ENCODE assay signal across 8 mouse cellular contexts in genomic region chr9:64671341-64672319, GRCm38 (mm10).
DNase-seq lines count a peak whose midpoint lies in the region; ATAC-seq and TF ChIP-seq lines count a peak whose summit lies in the region.
"Not testable (repeated sequence)": the region's sequence is repeated elsewhere in the genome, so short reads cannot be mapped to it uniquely, and the experiment has no call there.

No protein-coding gene starts in this region.

- not testable (repeated sequence) for H3K79me2 ChIP-seq in myocyte (ENCODE audit: control insufficient read depth, insufficient read depth)

- not testable (repeated sequence) for H3K4me2 ChIP-seq in lung, embryonic 16.5 days (ENCODE audit: low read depth, low read length); stomach, postnatal 0 days (replicated peaks; ENCODE audit: low read depth)
- peak overlapping the region; percentile 24 for H3K4me2 ChIP-seq in myocyte (ENCODE audit: low read depth)

- not testable (repeated sequence) for H3K9ac ChIP-seq in lung, embryonic 16.5 days (ENCODE audit: low read length); stomach, postnatal 0 days (ENCODE audit: low read length)

- 36% methylated on average over 7 of the region's 11 CpGs for whole genome bisulfite sequencing in lung, embryonic 16.5 days
- WGBS in stomach, postnatal 0 days, result 44% methylated on average over 6 of the region's 11 CpGs

- H3K36me3 ChIP-seq in lung, embryonic 16.5 days (ENCODE audit: control insufficient read depth, insufficient read depth, low read length); myocyte (ENCODE audit: control insufficient read depth, insufficient read depth); stomach, postnatal 0 days (ENCODE audit: control insufficient read depth, insufficient read depth, low read length): not testable (repeated sequence)

- not testable (repeated sequence) for TF ChIP-seq CTCF in stomach, postnatal 0 days (IDR thresholded peaks at IDR 0.05; ENCODE audit: low read depth)

- H3ac ChIP-seq in myocyte (ENCODE audit: control insufficient read depth, insufficient read length), result not testable (repeated sequence)

- H3K4me3 ChIP-seq in lung, embryonic 16.5 days (ENCODE audit: low read length); myocyte; stomach, postnatal 0 days (ENCODE audit: low read depth, low read length): not testable (repeated sequence)

- TF ChIP-seq EP300 in stomach, postnatal 0 days (optimal IDR thresholded peaks at IDR 0.05), result not testable (repeated sequence)

- TF ChIP-seq POLR2A in myocyte (IDR thresholded peaks at IDR 0.05; ENCODE audit: insufficient read length, low read depth), result not testable (repeated sequence)

- not testable (repeated sequence) for H3K27me3 ChIP-seq in lung, embryonic 16.5 days (ENCODE audit: control insufficient read depth, insufficient read depth, low read depth, low read length); myocyte (ENCODE audit: control insufficient read depth, insufficient read depth, insufficient read length); stomach, postnatal 0 days (ENCODE audit: control insufficient read depth, insufficient read depth, low read length)

- H3K9me3 ChIP-seq in lung, embryonic 16.5 days (ENCODE audit: control insufficient read depth, low read length); stomach, postnatal 0 days (ENCODE audit: control insufficient read depth, low read length): not testable (repeated sequence)

- ATAC-seq in granulocyte monocyte progenitor cell, adult 5-6 weeks (replicated peaks; ENCODE audit: poor library complexity, severe bottlenecking), result peak; percentile 82
- ATAC-seq in lung, embryonic 16.5 days (ENCODE audit: low read depth), result peak; percentile 59; the same call in 1 of the 2 replicates
- peak; percentile 79 for ATAC-seq in stomach, postnatal 0 days (ENCODE audit: low FRiP score, low TSS enrichment)

- not testable (repeated sequence) for H3K4me1 ChIP-seq in lung, embryonic 16.5 days (replicated peaks; ENCODE audit: control insufficient read depth, insufficient read depth, low read length); stomach, postnatal 0 days (replicated peaks; ENCODE audit: control insufficient read depth, insufficient read depth)

- H3K27ac ChIP-seq in lung, embryonic 16.5 days (ENCODE audit: low read length); stomach, postnatal 0 days (replicated peaks): not testable (repeated sequence)

- peak; percentile 78 for DNase-seq in A20 (ENCODE audit: low read depth, low spot score)
- DNase-seq in R1 (ENCODE audit: low read depth, low spot score), result peak; percentile 67
- DNase-seq in embryo, embryonic 10 days (ENCODE audit: low spot score), result peak; percentile 25
- DNase-seq in kidney, postnatal 10 days, result peak; percentile 35
- peak; percentile 88 for DNase-seq in stomach, postnatal 0 days (ENCODE audit: low spot score)

Comparison
In these comparisons a context has a peak if more than half of its experiments do, and no peak if none do; other contexts are left out.
1. DNase-seq: peak in every context shown above with its lines; median percentile 88 in stomach, postnatal 0 days; 78 in A20; 67 in R1; 35 in kidney, postnatal 10 days; 25 in embryo, embryonic 10 days.